Mouse (Mus musculus): ENCODE results near the gene Pml.

The Pml gene

GRCm38 (mm10) chr9:58249592-58250192, at the start of gene Pml:
Gene Pml, minus strand, starts transcription at chr9:58249786.
- peak; percentile 64 to 69 for DNase-seq (ENCODE audit: low spot score in 2 of 2)

GRCm38 (mm10) chr9:58297961-58298477, 48.4 kb upstream of the Pml start:
- no peak for DNase-seq (ENCODE audit: low spot score in 2 of 2)

DNA sequence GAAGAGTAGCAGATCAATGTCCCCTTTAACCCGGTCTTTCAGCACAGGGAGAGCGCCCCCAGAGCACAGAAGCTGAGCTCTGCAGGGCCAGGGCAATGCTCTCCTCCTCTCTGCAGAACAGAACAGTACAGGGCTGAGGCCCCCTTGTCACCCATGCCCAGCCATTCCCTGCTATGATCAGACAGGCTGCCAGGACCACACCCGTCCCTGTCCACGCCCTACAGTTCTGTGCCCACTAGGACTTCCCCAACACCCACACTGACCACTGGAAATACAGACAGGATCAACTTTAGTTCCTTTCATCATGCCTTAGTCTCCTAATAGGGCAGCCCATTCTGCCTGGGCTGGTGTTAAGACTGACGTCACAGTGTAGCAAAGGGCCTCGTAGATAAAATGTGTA, 47.5 kb upstream of the Pml start:
- no peak for DNase-seq (ENCODE audit: low spot score in 2 of 2)

- peak in 1 of 2 experiments; percentile 53 for DNase-seq (ENCODE audit: low spot score in 2 of 2)
Observed at GRCm38 (mm10) chr9:58295766-58296361, 46.3 kb upstream of the Pml start.

DNA sequence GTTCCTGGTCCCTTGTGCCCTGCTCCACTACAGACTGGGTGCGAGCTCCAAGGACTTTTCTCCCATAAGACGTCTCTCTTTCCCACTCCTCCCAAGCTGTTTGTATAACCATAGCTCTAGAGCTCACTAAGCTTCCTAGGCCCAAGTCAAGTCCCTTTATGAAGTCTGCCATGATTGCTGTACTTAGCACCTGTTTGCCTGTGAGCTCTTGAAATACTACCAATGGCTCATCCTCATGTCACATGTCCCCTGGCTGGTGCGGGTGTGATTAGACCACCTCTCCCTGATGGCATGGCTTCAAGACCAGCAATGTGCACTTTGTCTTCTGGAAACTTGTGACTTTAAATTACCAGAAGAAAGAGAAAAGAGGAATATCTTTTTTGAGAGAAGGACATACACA, 45.8 kb upstream of the Pml start:
- no peak for DNase-seq (ENCODE audit: low spot score in 2 of 2)

- no peak for DNase-seq (ENCODE audit: low spot score in 2 of 2)
Observed at GRCm38 (mm10) chr9:58294527-58294926, 44.9 kb upstream of the Pml start.

- no peak for DNase-seq (ENCODE audit: low spot score in 2 of 2)
Observed at GRCm38 (mm10) chr9:58289901-58290300, 40.3 kb upstream of the Pml start.

DNA sequence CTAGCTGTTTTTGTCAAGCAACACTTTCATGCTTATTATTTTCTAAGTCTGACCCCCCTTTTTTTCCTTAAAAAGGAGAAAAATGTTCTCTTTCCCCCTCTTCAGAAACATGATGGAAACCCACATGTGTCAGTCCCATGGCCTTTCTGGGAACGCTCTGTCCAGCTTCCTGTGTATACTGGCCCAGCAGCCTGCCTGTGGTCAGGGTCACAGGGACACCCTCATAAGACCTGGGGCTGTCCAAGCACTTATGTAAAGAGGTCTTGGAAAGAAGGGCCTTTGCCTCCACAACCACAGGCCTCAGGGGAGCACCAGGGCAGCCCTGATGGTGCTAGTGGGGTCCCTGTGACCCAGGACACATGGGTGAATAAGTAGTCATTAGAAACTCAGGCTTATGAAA, 39.5 kb upstream of the Pml start:
- DNase-seq (ENCODE audit: low spot score in 2 of 2) = no peak

DNA sequence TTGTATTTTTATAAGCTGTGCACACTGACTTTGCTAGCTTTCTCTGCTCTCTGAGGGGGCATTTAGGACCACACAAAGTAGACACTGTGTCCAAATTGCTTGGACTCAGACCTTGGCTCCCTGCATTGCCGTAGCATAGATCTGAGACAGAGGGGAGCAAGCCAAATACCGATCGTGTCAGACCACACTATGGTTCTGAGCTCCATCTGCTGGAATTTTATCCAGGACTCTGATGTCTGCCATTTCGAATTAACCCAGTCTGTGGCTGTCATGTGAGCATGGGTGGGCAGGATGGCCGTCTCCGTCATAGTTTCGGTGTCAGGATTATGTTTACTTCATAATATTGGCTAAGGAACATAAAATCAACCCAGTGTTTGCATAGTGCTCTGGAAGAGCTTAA, 33.8 kb upstream of the Pml start:
- no peak for DNase-seq (ENCODE audit: low spot score in 2 of 2)

DNA sequence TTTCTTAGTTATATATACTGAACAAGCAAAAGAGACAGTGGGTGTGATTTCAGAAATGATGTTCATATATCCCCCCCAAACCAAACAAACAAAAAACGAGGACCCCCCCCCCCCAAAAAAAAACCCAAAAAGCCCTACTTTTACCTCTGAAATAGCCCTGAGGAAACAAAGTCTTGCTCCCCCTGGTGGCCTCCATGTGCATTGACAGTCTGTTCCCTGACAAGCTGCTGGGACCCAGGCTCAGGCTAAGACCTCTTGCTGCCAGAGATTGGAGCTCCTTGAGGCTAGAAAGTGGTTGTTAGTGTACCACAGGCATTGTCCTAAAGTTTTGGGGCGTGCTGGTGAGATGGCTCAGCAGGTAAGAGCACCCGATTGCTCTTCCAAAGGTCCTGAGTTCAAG, 32.0 kb upstream of the Pml start:
- DNase-seq (ENCODE audit: low spot score in 2 of 2) = no peak

DNA sequence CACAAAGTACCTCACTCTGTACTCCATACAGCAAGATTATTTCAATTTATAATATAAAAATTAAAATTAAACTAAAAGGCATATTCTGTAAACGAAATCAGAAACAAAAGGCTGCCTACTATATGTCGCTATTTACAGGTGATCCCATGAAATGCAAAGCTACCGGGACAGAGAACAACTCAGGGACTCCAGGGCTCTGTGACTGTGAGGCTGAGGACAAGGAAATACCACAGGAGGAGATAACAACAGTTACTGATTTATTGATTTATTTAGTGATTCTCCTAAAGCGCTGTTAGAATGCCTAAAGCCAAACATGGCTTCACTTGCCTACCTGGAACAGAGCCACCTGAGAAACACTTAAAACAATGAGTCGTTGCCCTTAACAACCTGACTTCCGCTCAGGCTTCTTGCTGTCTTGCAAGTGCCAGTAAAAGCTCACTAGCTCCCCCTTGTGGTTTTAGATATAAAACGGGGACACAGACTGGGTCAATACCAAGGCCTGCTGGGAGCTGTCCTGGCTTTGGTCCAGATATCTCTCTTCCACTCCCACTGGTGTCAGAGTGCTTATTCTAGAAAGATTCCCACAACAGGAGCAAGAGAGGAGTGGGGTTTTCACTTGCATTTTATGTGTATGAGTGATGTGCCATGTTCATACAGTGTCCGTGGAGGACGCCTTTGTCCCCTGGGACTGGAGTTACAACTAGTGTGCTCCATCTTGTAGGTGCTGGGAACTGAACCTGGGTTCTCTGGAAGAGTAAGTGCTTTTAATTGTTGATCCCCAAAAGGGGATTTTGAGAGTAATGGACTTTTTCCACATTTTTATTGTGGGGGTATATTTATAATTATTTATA, 30.9 kb upstream of the Pml start:
- DNase-seq (ENCODE audit: low spot score in 2 of 2) = peak in 1 of 2 experiments; percentile 38

- no peak for DNase-seq (ENCODE audit: low spot score in 2 of 2)
Observed at GRCm38 (mm10) chr9:58279780-58280179, 30.2 kb upstream of the Pml start.

GRCm38 (mm10) chr9:58278821-58279723, 29.5 kb upstream of the Pml start:
- no peak for DNase-seq (ENCODE audit: low spot score in 2 of 2)

- no peak for DNase-seq (ENCODE audit: low spot score in 2 of 2)
Observed at GRCm38 (mm10) chr9:58278313-58278712, 28.7 kb upstream of the Pml start.

GRCm38 (mm10) chr9:58276346-58276745, 26.8 kb upstream of the Pml start:
- no peak for DNase-seq (ENCODE audit: low spot score in 2 of 2)

- DNase-seq (ENCODE audit: low spot score in 2 of 2) = no peak
Observed at GRCm38 (mm10) chr9:58275797-58276196, 26.2 kb upstream of the Pml start.

GRCm38 (mm10) chr9:58275115-58275774, 25.7 kb upstream of the Pml start:
- no peak for DNase-seq (ENCODE audit: low spot score in 2 of 2)

DNA sequence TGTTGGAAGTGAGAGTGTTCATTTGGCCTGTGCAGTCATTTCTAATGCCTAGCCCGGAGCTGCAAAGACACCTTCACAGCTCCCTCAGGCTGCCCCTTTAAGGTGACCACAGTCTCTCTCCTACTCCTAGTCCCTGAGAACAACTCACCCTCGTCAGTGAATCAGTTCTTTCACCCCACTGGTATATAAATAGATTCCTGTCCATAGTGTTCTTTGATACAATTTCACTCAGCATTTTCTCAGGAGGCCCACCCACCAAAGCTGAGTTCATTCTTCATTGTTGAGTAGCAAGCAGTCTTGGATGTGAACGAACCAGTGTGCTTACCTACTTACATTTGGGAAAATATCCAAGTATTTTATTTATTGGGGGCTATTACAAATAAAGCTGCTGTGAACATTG, 25.0 kb upstream of the Pml start:
- DNase-seq (ENCODE audit: low spot score in 2 of 2) = no peak

DNA sequence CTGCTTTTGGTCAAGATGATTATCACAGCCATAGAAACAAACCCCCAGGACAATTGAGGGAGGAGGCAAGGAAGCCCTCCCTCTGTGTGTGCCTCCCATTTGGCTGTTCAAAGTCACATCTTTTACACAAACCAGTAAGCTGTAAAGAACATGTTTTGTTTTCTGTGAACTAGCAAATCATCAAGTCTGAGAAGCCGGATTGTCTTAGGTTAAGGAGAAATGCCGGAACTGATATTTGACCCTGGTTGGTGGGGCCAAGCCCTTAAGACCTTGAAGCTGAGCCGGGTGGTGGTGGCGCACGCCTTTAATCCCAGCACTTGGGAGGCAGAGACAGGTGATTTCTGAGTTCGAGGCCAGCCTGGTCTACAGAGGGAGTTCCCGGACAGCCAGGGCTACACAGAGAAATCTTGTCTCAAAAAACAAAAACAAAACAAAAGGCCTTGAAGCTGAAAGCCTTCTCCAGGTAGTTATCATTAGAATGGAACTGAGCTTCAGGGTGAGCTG, 24.6 kb upstream of the Pml start:
- DNase-seq (ENCODE audit: low spot score in 2 of 2) = no peak

- DNase-seq (ENCODE audit: low spot score in 2 of 2) = no peak
Observed at GRCm38 (mm10) chr9:58272855-58273254, 23.3 kb upstream of the Pml start.

- DNase-seq (ENCODE audit: low spot score in 2 of 2) = no peak
Observed at GRCm38 (mm10) chr9:58272068-58272541, 22.5 kb upstream of the Pml start.

Measured in urinary bladder, adult 18-20 months (tissue).